Mouse (Mus musculus): ENCODE results near the gene Nefh. TPM values are rescaled to one million over a fixed set of nuclear protein-coding genes. Genes with fewer than 3 reads are reported as not detected.

Gene Nefh
- polyA plus RNA-seq, 1 experiment from 2014 or later = 1.2 TPM

GRCm38 (mm10) chr11:4946947-4947812, 684 bp downstream of the Nefh start:
- peak overlapping the region; percentile 51 for H3K27ac ChIP-seq (ENCODE audit: low read depth, low read length)
- under 1% methylated on average over 87 of the region's 120 CpGs for WGBS
- no peaks in the 10 kb centered on the region for H3K9me3 ChIP-seq (ENCODE audit: control insufficient read depth, low read length)
- peak overlapping the region; percentile 49 for H3K4me3 ChIP-seq (ENCODE audit: low read depth, low read length)
- peak; percentile 83 for ATAC-seq (ENCODE audit: low FRiP score)
- peaks cover 10% of the 10 kb centered on the region for H3K4me1 ChIP-seq (replicated peaks; ENCODE audit: control insufficient read depth, insufficient read depth, low read length)
- no peaks in the 10 kb centered on the region for H3K36me3 ChIP-seq (ENCODE audit: control insufficient read depth, insufficient read depth, low read length)
- H3K27me3 ChIP-seq (ENCODE audit: control insufficient read depth, insufficient read depth, low read length) = peaks cover 59% of the 10 kb centered on the region
- DNase-seq (ENCODE audit: low spot score) = peak; percentile 74
- H3K4me2 ChIP-seq (replicated peaks; ENCODE audit: low read depth, low read length) = peak overlapping the region; percentile 93
- peak overlapping the region; percentile 57 for H3K9ac ChIP-seq (ENCODE audit: low read depth, low read length)

GRCm38 (mm10) chr11:4946530-4946929, 1.3 kb downstream of the Nefh start:
- H3K27ac ChIP-seq (ENCODE audit: low read depth, low read length) = no peak overlapping the region
- H3K4me2 ChIP-seq (replicated peaks; ENCODE audit: low read depth, low read length) = peak overlapping the region; percentile 93; the same call in 1 of the 2 replicates
- peak; percentile 33; the same call in 1 of the 2 replicates for ATAC-seq (ENCODE audit: low FRiP score)
- 47% methylated on average over 13 of the region's 13 CpGs for WGBS
- no peak for DNase-seq (ENCODE audit: low spot score)
- H3K9me3 ChIP-seq (ENCODE audit: control insufficient read depth, low read length) = no peaks in the 10 kb centered on the region
- H3K27me3 ChIP-seq (ENCODE audit: control insufficient read depth, insufficient read depth, low read length) = peaks cover 56% of the 10 kb centered on the region
- no peak overlapping the region for H3K9ac ChIP-seq (ENCODE audit: low read depth, low read length)
- peak overlapping the region; percentile 49 for H3K4me3 ChIP-seq (ENCODE audit: low read depth, low read length)
- peaks cover 10% of the 10 kb centered on the region for H3K4me1 ChIP-seq (replicated peaks; ENCODE audit: control insufficient read depth, insufficient read depth, low read length)
- no peaks in the 10 kb centered on the region for H3K36me3 ChIP-seq (ENCODE audit: control insufficient read depth, insufficient read depth, low read length)

- 91% methylated on average over 5 of the region's 5 CpGs for WGBS
- no peaks in the 10 kb centered on the region for H3K4me1 ChIP-seq (replicated peaks; ENCODE audit: control insufficient read depth, insufficient read depth, low read length)
- no peak for DNase-seq (ENCODE audit: low spot score)
Measured at GRCm38 (mm10) chr11:4936243-4936642, 11.6 kb downstream of the Nefh start.

GRCm38 (mm10) chr11:4931009-4931601, 16.8 kb downstream of the Nefh start:
- DNase-seq (ENCODE audit: low spot score) (peak; percentile 13), ATAC-seq (ENCODE audit: low FRiP score) (no peak)
- H3K4me2 ChIP-seq (replicated peaks; ENCODE audit: low read depth, low read length) = no peak overlapping the region
- no peaks in the 10 kb centered on the region for H3K4me1 ChIP-seq (replicated peaks; ENCODE audit: control insufficient read depth, insufficient read depth, low read length)
- 0 out of 2 replicates have a peak, but pooled peaks cover 3% of the 10 kb centered on the region for H3K36me3 ChIP-seq (ENCODE audit: control insufficient read depth, insufficient read depth, low read length)
- no peak overlapping the region for H3K9ac ChIP-seq (ENCODE audit: low read depth, low read length)
- no peaks in the 10 kb centered on the region for H3K9me3 ChIP-seq (ENCODE audit: control insufficient read depth, low read length)
- no peak overlapping the region for H3K4me3 ChIP-seq (ENCODE audit: low read depth, low read length)
- no peaks in the 10 kb centered on the region for H3K27me3 ChIP-seq (ENCODE audit: control insufficient read depth, insufficient read depth, low read length)
- WGBS = 88% methylated on average over 1 of the region's 1 CpGs
- no peak overlapping the region for H3K27ac ChIP-seq (ENCODE audit: low read depth, low read length)

More at GRCm38 (mm10) chr11:4936243-4936642, 11.6 kb downstream of the Nefh start:
- Histone ChIP-seq H3K27me3 (ENCODE audit: control insufficient read depth, insufficient read depth, low read length) (no peaks in the 10 kb centered on the region), H3K9ac (ENCODE audit: low read depth, low read length) (no peak overlapping the region), H3K9me3 (ENCODE audit: control insufficient read depth, low read length) (no peaks in the 10 kb centered on the region), H3K4me2 (replicated peaks; ENCODE audit: low read depth, low read length) (no peak overlapping the region), H3K36me3 (ENCODE audit: control insufficient read depth, insufficient read depth, low read length) (no peaks in the 10 kb centered on the region), H3K4me3 (ENCODE audit: low read depth, low read length) (no peak overlapping the region), H3K27ac (ENCODE audit: low read depth, low read length) (no peak overlapping the region)
- no peak for ATAC-seq (ENCODE audit: low FRiP score)

- Histone ChIP-seq H3K4me2 (replicated peaks; ENCODE audit: low read depth, low read length) (no peak overlapping the region), H3K9me3 (ENCODE audit: control insufficient read depth, low read length) (no peaks in the 10 kb centered on the region), H3K36me3 (ENCODE audit: control insufficient read depth, insufficient read depth, low read length) (peaks cover 10% of the 10 kb centered on the region; the same call in 1 of the 2 replicates), H3K4me3 (ENCODE audit: low read depth, low read length) (no peak overlapping the region), H3K27ac (ENCODE audit: low read depth, low read length) (no peak overlapping the region), H3K4me1 (replicated peaks; ENCODE audit: control insufficient read depth, insufficient read depth, low read length) (no peaks in the 10 kb centered on the region), H3K27me3 (ENCODE audit: control insufficient read depth, insufficient read depth, low read length) (no peaks in the 10 kb centered on the region), H3K9ac (ENCODE audit: low read depth, low read length) (no peak overlapping the region)
- ATAC-seq (ENCODE audit: low FRiP score) (no peak), DNase-seq (ENCODE audit: low spot score) (no peak)
- WGBS = 97% methylated on average over 3 of the region's 3 CpGs
Measured at GRCm38 (mm10) chr11:4927224-4927623, 20.6 kb downstream of the Nefh start.

- ATAC-seq (ENCODE audit: low FRiP score) (no peak), DNase-seq (ENCODE audit: low spot score) (no peak)
- H3K4me2 ChIP-seq (replicated peaks; ENCODE audit: low read depth, low read length) = no peak overlapping the region
- H3K9me3 ChIP-seq (ENCODE audit: control insufficient read depth, low read length) = no peaks in the 10 kb centered on the region
- H3K4me1 ChIP-seq (replicated peaks; ENCODE audit: control insufficient read depth, insufficient read depth, low read length) = no peaks in the 10 kb centered on the region
- no peak overlapping the region for H3K4me3 ChIP-seq (ENCODE audit: low read depth, low read length)
- no peaks in the 10 kb centered on the region for H3K27me3 ChIP-seq (ENCODE audit: control insufficient read depth, insufficient read depth, low read length)
- H3K36me3 ChIP-seq (ENCODE audit: control insufficient read depth, insufficient read depth, low read length) = peaks cover 13% of the 10 kb centered on the region; the same call in 1 of the 2 replicates
- 89% methylated on average over 7 of the region's 7 CpGs for WGBS
- H3K9ac ChIP-seq (ENCODE audit: low read depth, low read length) = no peak overlapping the region
- H3K27ac ChIP-seq (ENCODE audit: low read depth, low read length) = no peak overlapping the region
Measured at GRCm38 (mm10) chr11:4921751-4922150, 26.1 kb downstream of the Nefh start.

- Histone ChIP-seq H3K9ac (ENCODE audit: low read depth, low read length) (no peak overlapping the region), H3K4me1 (replicated peaks; ENCODE audit: control insufficient read depth, insufficient read depth, low read length) (no peaks in the 10 kb centered on the region), H3K27me3 (ENCODE audit: control insufficient read depth, insufficient read depth, low read length) (no peaks in the 10 kb centered on the region), H3K36me3 (ENCODE audit: control insufficient read depth, insufficient read depth, low read length) (peaks cover 11% of the 10 kb centered on the region; the same call in 1 of the 2 replicates), H3K4me2 (replicated peaks; ENCODE audit: low read depth, low read length) (no peak overlapping the region), H3K9me3 (ENCODE audit: control insufficient read depth, low read length) (no peaks in the 10 kb centered on the region), H3K27ac (ENCODE audit: low read depth, low read length) (no peak overlapping the region), H3K4me3 (ENCODE audit: low read depth, low read length) (no peak overlapping the region)
- 96% methylated on average over 2 of the region's 2 CpGs for WGBS
- ATAC-seq (ENCODE audit: low FRiP score) = no peak
- no peak for DNase-seq (ENCODE audit: low spot score)
Measured at GRCm38 (mm10) chr11:4921281-4921680, 26.6 kb downstream of the Nefh start.

GRCm38 (mm10) chr11:4916068-4916467, 31.8 kb downstream of the Nefh start:
- H3K27ac ChIP-seq (ENCODE audit: low read depth, low read length) = no peak overlapping the region
- no peak overlapping the region for H3K4me3 ChIP-seq (ENCODE audit: low read depth, low read length)
- H3K4me1 ChIP-seq (replicated peaks; ENCODE audit: control insufficient read depth, insufficient read depth, low read length) = no peaks in the 10 kb centered on the region
- H3K4me2 ChIP-seq (replicated peaks; ENCODE audit: low read depth, low read length) = no peak overlapping the region
- 56% methylated on average over 1 of the region's 1 CpGs for WGBS
- H3K9me3 ChIP-seq (ENCODE audit: control insufficient read depth, low read length) = no peaks in the 10 kb centered on the region
- H3K9ac ChIP-seq (ENCODE audit: low read depth, low read length) = no peak overlapping the region
- DNase-seq (ENCODE audit: low spot score) = peak; percentile 80
- no peak for ATAC-seq (ENCODE audit: low FRiP score)
- H3K36me3 ChIP-seq (ENCODE audit: control insufficient read depth, insufficient read depth, low read length) = peaks cover 11% of the 10 kb centered on the region
- H3K27me3 ChIP-seq (ENCODE audit: control insufficient read depth, insufficient read depth, low read length) = no peaks in the 10 kb centered on the region
